Mouse (Mus musculus) liver, embryonic 12.5 days (tissue): ENCODE data around the gene Mboat7. TPM values are rescaled to one million over a fixed set of nuclear protein-coding genes. Genes with fewer than 3 reads are reported as not detected.
"Not testable (repeated sequence)": the region's sequence is repeated elsewhere in the genome, so short reads cannot be mapped to it uniquely, and the experiment has no call there.

Experiments
- ATAC-seq: fragments of 200-750 bp; cut with Nextera tagmentation; 2 replicates; pipeline ENCODE4 v1.8.0; 2017; ENCODE audit warnings: moderate number of reproducible peaks, mild to moderate bottlenecking, moderate library complexity
- H3K27ac ChIP-seq: fragments of 300-500 bp; sonication (generic); 2 replicates; pipeline ENCODE4 v1.5.1; 2016; ENCODE audit warnings: mild to moderate bottlenecking
- H3K27me3 ChIP-seq: fragments of 300-500 bp; sonication (generic); replicated peaks from 2 replicates; pipeline ENCODE4 v1.6.1; 2016; ENCODE audit warnings: mild to moderate bottlenecking, moderate library complexity
- H3K36me3 ChIP-seq: fragments of 300-500 bp; sonication (generic); 2 replicates; pipeline ENCODE4 v1.6.1; 2016; ENCODE audit warnings: mild to moderate bottlenecking, moderate library complexity
- H3K4me1 ChIP-seq: fragments of 300-500 bp; sonication (generic); 2 replicates; pipeline ENCODE4 v1.6.1; 2016
- H3K4me2 ChIP-seq: fragments of 300-500 bp; sonication (generic); 2 replicates; pipeline ENCODE4 v1.6.1; 2016; ENCODE audit warnings: mild to moderate bottlenecking, moderate library complexity
- H3K4me3 ChIP-seq: fragments of 300-500 bp; sonication (generic); 2 replicates; pipeline ENCODE4 v1.5.1; 2016; ENCODE audit warnings: mild to moderate bottlenecking, moderate library complexity
- H3K9ac ChIP-seq: fragments of 300-500 bp; sonication (generic); 2 replicates; pipeline ENCODE4 v1.6.1; 2016; ENCODE audit warnings: mild to moderate bottlenecking, moderate library complexity
- H3K9me3 ChIP-seq: fragments of 300-500 bp; sonication (generic); replicated peaks from 2 replicates; pipeline ENCODE4 v1.6.1; 2016; ENCODE audit warnings: mild to moderate bottlenecking, moderate library complexity
- WGBS: fragments of 180-500 bp; shearing (Covaris S2); methylation state at CpG from one replicate; pipeline ENCODE4 v1.1.7; 2016; ENCODE audit not compliant: insufficient replicate concordance; 5-methylcytosine and 5-hydroxymethylcytosine counted together
- polyA plus RNA-seq: library from polyadenylated mRNA; unstranded; fragments of >200 nt; fragmentation: Nextera tagmentation; extraction: Ambion mirVana; gene quantifications from 2 replicates; pipeline ENCODE4 v1.2.1, GENCODE M21; 2016

The Mboat7 gene
- polyA plus RNA-seq, 1 experiment from 2014 or later, result 24.9 TPM

- Histone ChIP-seq H3K4me3 (peak overlapping the region; percentile 91), H3K4me2 (peak overlapping the region; percentile 76), H3K9ac (peak overlapping the region; percentile 94), H3K9me3 (no peaks in the 10 kb centered on the region), H3K27ac (peak overlapping the region; percentile 95), H3K27me3 (no peaks in the 10 kb centered on the region), H3K4me1 (peaks cover 33% of the 10 kb centered on the region), H3K36me3 (peaks cover 45% of the 10 kb centered on the region)
- 17% methylated on average over 6 of the region's 6 CpGs for WGBS
- no peak for ATAC-seq
Observed at GRCm38 (mm10) chr7:3705911-3706310, 12.6 kb upstream of the Mboat7 start.

DNA sequence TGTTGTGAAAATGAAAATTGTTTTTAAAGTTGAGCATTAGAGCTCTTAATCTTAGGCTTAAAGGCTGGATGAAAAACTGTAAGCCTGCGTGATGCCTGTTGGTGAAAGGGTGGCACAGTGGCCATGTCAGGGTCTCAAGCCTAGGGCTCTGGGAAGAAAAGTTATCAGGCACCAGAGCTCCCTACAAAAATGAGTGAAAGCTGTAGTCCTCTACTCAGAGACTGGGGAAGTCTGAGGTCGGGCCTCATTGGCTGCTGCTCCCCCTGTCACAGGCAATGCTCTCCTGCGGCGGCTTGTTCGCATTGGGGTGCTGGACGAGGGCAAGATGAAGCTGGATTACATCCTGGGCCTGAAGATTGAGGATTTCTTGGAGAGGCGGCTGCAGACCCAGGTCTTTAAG lies 12.1 kb upstream of the Mboat7 start:
- Histone ChIP-seq H3K4me2 (peak overlapping the region; percentile 76), H3K27ac (peak overlapping the region; percentile 95), H3K9ac (peak overlapping the region; percentile 94), H3K36me3 (peaks cover 46% of the 10 kb centered on the region), H3K4me1 (peaks cover 33% of the 10 kb centered on the region), H3K4me3 (peak overlapping the region; percentile 91)
- not testable (repeated sequence) for H3K9me3 ChIP-seq, ATAC-seq, H3K27me3 ChIP-seq
- 4% methylated on average over 7 of the region's 7 CpGs for WGBS

- under 1% methylated on average over 20 of the region's 20 CpGs for WGBS
- Histone ChIP-seq H3K27me3 (no peaks in the 10 kb centered on the region), H3K27ac (peak overlapping the region; percentile 95), H3K36me3 (peaks cover 55% of the 10 kb centered on the region), H3K4me1 (peaks cover 33% of the 10 kb centered on the region), H3K4me2 (peak overlapping the region; percentile 76), H3K9ac (peak overlapping the region; percentile 94), H3K9me3 (no peaks in the 10 kb centered on the region), H3K4me3 (peak overlapping the region; percentile 91)
- ATAC-seq, result peak; percentile 3; the same call in 1 of the 2 replicates
Observed at GRCm38 (mm10) chr7:3704475-3704874, 11.2 kb upstream of the Mboat7 start.

DNA sequence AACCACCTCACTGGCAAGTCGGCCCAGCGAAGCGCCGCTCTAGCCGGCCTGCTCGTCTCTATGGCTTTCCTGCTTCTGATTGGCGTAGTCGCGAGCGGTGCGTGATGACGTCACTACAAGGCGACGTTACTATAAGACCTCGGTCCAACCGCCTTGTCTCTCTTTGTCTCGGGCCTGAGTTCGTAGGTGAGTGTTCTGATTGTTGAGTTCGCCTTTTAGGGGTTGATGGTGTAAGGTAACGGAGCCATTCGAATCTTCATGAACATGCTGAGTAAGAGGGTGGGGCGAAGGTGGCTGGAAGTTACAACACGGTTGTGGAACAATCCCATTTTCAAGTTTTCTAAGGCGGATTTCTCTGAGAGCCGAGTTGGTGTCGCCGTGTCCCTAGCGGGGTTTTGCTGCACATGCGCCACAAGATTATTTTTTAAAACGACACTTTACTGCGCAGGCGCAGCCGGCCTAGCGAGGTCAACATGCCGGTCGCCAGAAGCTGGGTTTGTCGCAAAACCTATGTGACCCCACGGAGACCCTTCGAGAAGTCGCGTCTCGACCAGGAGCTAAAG lies 10.6 kb upstream of the Mboat7 start, which contains the start of gene Rps9:
TSS of gene Rps9 (plus strand) at position 115 of the 563 bp plus-strand sequence.
- Histone ChIP-seq H3K4me3 (peak within 1 kb of the TSS; percentile 91), H3K4me2 (peak within 1 kb of the TSS; percentile 76), H3K27ac (peak within 1 kb of the TSS; percentile 95), H3K36me3 (peaks cover 60% of the 10 kb centered on the region), H3K9ac (peak within 1 kb of the TSS; percentile 94), H3K4me1 (peaks cover 33% of the 10 kb centered on the region), H3K27me3 (no peaks in the 10 kb centered on the region), H3K9me3 (no peaks in the 10 kb centered on the region)
- under 1% methylated on average over 42 of the region's 42 CpGs for WGBS
- ATAC-seq, result peak; percentile 88

DNA sequence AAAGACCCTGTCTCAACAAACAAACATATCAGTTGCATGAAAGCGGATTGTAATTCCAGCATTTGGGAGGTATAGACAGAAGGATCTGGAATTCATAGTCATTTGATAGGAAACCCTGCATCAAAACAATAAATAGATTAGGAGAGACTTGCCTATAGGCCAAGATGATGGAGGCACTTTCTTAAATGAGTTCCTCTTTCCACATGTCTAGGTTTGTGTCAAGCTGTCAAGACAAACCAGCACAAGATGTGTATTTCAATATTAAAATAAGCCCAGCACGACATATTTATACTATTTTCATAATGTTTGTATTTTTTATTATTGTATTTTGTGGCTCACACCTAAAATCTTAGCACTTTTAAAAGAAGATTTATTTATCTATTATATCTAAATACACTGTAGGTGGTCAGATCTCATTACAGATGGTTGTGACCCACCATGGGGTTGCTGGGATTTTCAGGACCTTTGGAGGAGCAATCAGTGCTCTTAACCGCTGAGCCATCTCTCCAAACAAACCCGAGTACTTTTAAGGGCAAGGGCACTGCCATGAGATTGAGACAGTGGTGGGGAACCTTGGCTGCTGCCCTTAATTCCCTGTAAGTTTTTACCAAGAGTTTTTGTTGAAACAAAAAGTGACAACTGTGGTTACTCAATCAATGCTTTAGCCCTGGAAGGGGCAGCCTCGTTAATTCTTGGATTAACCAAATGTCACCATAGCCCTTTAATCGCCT lies 10.0 kb upstream of the Mboat7 start:
- peaks cover 67% of the 10 kb centered on the region for H3K36me3 ChIP-seq
- WGBS, result 16% methylated on average over 6 of the region's 6 CpGs
- H3K9me3 ChIP-seq, result no peaks in the 10 kb centered on the region

DNA sequence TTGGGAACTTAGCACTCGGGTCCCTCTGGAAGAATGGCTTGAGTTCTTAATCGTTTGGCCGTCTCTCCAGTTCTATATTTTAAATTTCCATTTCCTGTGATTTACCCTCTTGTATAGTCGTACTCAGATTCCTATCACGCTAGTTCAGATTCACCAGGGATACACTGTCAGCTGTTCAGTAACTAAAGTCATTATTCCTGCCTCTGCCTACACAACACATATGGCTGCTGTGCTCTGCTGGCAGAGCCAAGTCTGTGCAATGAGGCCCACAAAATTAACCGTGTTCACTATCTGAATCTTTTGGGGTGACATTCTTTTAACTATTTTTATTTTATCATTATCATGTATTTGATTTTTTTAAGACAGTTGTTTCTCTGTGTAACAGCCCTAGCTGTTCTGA lies 5.1 kb upstream of the Mboat7 start:
- Histone ChIP-seq H3K9ac (no peak overlapping the region), H3K4me2 (no peak overlapping the region), H3K9me3 (no peaks in the 10 kb centered on the region), H3K4me3 (no peak overlapping the region), H3K27me3 (no peaks in the 10 kb centered on the region), H3K4me1 (peaks cover 30% of the 10 kb centered on the region), H3K36me3 (peaks cover 42% of the 10 kb centered on the region), H3K27ac (no peak overlapping the region)
- no peak for ATAC-seq
- WGBS, result 79% methylated on average over 6 of the region's 6 CpGs

More for the DNA sequence above, 10.0 kb upstream of the Mboat7 start:
- H3K4me3 ChIP-seq, result peak overlapping the region; percentile 91
- H3K9ac ChIP-seq, result peak overlapping the region; percentile 94
- peak overlapping the region; percentile 55 for H3K27ac ChIP-seq
- H3K4me2 ChIP-seq, result peak overlapping the region; percentile 76
- H3K4me1 ChIP-seq, result peaks cover 33% of the 10 kb centered on the region
- no peaks in the 10 kb centered on the region for H3K27me3 ChIP-seq
- ATAC-seq, result peak; percentile 43

- Histone ChIP-seq H3K4me2 (peak overlapping the region; percentile 96), H3K36me3 (peaks cover 38% of the 10 kb centered on the region), H3K4me3 (peak overlapping the region; percentile 71), H3K4me1 (peaks cover 39% of the 10 kb centered on the region), H3K9ac (peak overlapping the region; percentile 82)
- not testable (repeated sequence) for H3K27ac ChIP-seq, ATAC-seq, H3K9me3 ChIP-seq, H3K27me3 ChIP-seq
- 6% methylated on average over 9 of the region's 9 CpGs for WGBS
Observed at GRCm38 (mm10) chr7:3694949-3695305, 1.6 kb upstream of the Mboat7 start.

DNA sequence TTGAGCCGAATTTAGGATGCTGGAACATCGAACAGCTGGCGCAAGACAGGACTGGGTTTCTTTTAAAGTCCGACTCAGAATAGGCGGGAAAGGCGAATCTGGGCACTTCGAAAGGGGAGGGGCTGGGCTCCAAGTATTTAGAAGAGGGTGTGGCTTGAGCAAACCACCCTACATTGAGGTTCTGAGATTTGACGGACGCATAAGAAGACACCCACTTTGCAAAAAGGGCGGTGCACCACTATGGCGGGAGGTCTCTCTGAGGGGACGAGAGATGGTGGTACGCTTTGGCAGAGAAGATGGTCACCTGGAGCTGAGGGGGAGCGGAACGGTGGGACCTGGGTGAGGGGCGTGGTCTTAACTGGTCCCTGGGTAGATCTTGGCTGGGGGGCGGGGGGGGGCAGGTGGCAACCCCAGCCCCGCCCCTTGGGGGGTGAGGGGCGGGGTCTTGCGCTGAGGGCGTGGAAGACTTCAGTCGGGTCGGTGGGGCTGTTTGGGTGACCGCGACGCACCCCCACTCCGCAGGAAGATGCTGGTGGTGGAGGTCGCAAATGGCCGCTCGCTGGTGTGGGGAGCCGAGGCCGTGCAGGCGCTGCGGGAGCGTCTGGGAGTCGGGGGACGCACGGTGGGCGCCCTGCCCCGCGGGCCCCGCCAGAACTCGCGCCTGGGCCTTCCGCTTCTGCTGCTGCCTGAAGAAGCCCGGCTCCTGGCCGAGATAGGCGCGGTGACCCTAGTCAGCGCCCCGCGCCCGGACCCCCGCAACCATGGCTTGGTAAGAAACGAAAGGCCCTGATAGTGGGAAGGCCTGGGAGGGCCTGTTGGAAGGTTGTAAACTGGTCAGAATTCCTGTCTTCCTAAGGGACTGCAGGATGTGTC lies 989 bp upstream of the Mboat7 start:
- H3K27ac ChIP-seq, result peak overlapping the region; percentile 87
- H3K27me3 ChIP-seq, result no peaks in the 10 kb centered on the region
- under 1% methylated on average over 53 of the region's 55 CpGs for WGBS
- H3K4me2 ChIP-seq, result peak overlapping the region; percentile 96
- peaks cover 39% of the 10 kb centered on the region for H3K4me1 ChIP-seq
- H3K36me3 ChIP-seq, result peaks cover 34% of the 10 kb centered on the region
- peak overlapping the region; percentile 71 for H3K4me3 ChIP-seq
- ATAC-seq, result peak; percentile 45
- H3K9me3 ChIP-seq, result no peaks in the 10 kb centered on the region
- H3K9ac ChIP-seq, result peak overlapping the region; percentile 82

DNA sequence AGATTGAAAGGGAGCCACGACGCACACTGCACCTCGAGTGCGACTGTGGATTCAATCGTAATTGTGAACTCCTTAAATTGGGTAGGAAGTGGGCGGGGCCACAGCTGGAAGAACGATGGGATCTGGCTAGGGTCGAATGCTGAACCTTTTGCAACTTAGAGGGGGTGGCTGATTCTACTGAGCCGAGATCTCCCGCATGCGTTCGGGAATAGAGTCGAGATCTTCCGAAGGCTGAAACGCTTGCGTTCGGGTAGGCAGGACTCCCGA lies 419 bp upstream of the Mboat7 start:
- peak overlapping the region; percentile 96 for H3K4me2 ChIP-seq
- H3K4me3 ChIP-seq, result peak overlapping the region; percentile 71
- H3K9me3 ChIP-seq, result no peaks in the 10 kb centered on the region
- H3K9ac ChIP-seq, result peak overlapping the region; percentile 82
- peaks cover 29% of the 10 kb centered on the region for H3K36me3 ChIP-seq
- peak overlapping the region; percentile 87 for H3K27ac ChIP-seq
- WGBS, result under 1% methylated on average over 18 of the region's 18 CpGs
- H3K4me1 ChIP-seq, result peaks cover 39% of the 10 kb centered on the region
- no peaks in the 10 kb centered on the region for H3K27me3 ChIP-seq
- ATAC-seq, result no peak

DNA sequence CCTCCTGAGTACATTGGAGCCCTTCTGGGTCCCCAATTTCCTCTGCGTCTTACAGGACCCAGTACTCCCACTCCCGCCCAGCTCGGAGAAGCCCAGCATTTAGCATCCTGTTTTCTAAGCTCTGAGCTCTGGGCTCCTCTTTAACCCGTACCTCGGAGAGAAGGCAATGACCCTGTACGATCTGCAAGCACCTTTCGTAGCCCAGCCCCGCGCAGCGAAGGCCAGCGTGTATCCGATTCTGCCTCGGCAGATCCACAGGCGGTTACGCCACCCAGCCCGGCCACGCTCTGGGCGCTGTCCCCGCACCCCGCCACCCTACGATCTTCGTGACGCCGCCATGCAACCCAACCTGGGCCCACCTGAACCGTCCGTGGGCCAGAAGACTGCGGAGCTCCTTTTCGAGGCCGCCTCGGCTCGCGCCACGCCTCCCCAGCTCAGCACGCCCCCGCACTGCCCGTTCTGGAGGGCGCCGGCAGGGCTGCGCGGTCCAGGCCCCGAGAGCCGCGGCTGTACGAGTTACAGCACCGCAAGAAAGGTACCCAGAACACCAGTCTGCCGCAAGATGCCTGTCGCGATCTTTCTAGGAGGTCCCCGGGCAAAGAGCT lies 839 bp downstream of the Mboat7 start, which contains the start of gene Tsen34:
TSS of gene Tsen34 (plus strand) at position 482 of the 605 bp plus-strand sequence.
- peak within 1 kb of the TSS; percentile 82 for H3K9ac ChIP-seq
- ATAC-seq, result no peak; the same call in 1 of the 2 replicates
- H3K27me3 ChIP-seq, result no peaks in the 10 kb centered on the region
- peak within 1 kb of the TSS; percentile 96 for H3K4me2 ChIP-seq
- peak within 1 kb of the TSS; percentile 87 for H3K27ac ChIP-seq
- H3K4me3 ChIP-seq, result peak within 1 kb of the TSS; percentile 71
- no peaks in the 10 kb centered on the region for H3K9me3 ChIP-seq
- WGBS, result under 1% methylated on average over 49 of the region's 49 CpGs
- peaks cover 39% of the 10 kb centered on the region for H3K4me1 ChIP-seq
- peaks cover 28% of the 10 kb centered on the region for H3K36me3 ChIP-seq

DNA sequence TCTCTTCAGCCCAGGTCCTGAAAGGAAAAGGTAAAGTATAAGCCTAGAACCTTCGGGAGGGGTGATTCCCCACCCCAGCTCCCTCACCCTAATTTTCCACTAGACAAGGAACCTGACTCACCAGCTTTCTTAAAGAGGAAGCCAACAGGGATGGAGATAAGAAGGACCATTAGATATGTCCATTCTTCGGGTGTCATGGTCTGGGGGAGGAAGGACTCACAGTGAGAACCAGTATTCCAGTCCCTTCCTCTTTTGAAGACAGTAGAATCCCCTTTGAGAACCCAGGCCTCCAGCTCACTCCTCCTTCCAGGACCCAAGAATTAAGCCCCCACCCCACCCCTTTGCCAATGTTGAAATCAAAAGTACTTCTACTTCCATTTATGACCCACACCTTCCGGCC lies 1.4 kb downstream of the Mboat7 start:
- Histone ChIP-seq H3K4me1 (peaks cover 39% of the 10 kb centered on the region), H3K9ac (peak overlapping the region; percentile 82), H3K27me3 (no peaks in the 10 kb centered on the region), H3K4me3 (peak overlapping the region; percentile 71), H3K36me3 (peaks cover 29% of the 10 kb centered on the region), H3K9me3 (no peaks in the 10 kb centered on the region), H3K4me2 (peak overlapping the region; percentile 96), H3K27ac (no peak overlapping the region)
- no peak for ATAC-seq
- WGBS, result 3% methylated on average over 3 of the region's 3 CpGs
